Mouse (Mus musculus): ENCODE measurements at regions not wholly inside any gene's neighbourhood (a gene's known extent, or its start where the extent isn't known, plus 50 kb on each side); places are given as distances from the start of the nearest gene placed in this dataset.
"Not testable (repeated sequence)": the region's sequence is repeated elsewhere in the genome, so short reads cannot be mapped to it uniquely, and the experiment has no call there.

GRCm38 (mm10) chr8:98707753-98708152, 708.5 kb downstream of the Cdh8 start:
- Histone ChIP-seq H3K27me3 (ENCODE audit: insufficient read depth, poor library complexity, severe bottlenecking) (no peaks in the 10 kb centered on the region), H3K4me3 (no peak overlapping the region), H3K4me1 (replicated peaks) (no peaks in the 10 kb centered on the region), H3K27ac (no peak overlapping the region), H3K36me3 (no peaks in the 10 kb centered on the region), H3K9me3 (no peaks in the 10 kb centered on the region)
- no peak for DNase-seq (ENCODE audit: low spot score)
- WGBS, result 95% methylated on average over 1 of the region's 1 CpGs

GRCm38 (mm10) chr8:98706122-98706521, 710.1 kb downstream of the Cdh8 start:
- no peak overlapping the region for H3K4me3 ChIP-seq
- H3K4me1 ChIP-seq (replicated peaks), result no peaks in the 10 kb centered on the region
- H3K27ac ChIP-seq, result no peak overlapping the region
- H3K9me3 ChIP-seq, result no peaks in the 10 kb centered on the region
- no peaks in the 10 kb centered on the region for H3K36me3 ChIP-seq
- WGBS, result 44% methylated on average over 4 of the region's 4 CpGs
- H3K27me3 ChIP-seq (ENCODE audit: insufficient read depth, poor library complexity, severe bottlenecking), result no peaks in the 10 kb centered on the region
- no peak for DNase-seq (ENCODE audit: low spot score)

DNA sequence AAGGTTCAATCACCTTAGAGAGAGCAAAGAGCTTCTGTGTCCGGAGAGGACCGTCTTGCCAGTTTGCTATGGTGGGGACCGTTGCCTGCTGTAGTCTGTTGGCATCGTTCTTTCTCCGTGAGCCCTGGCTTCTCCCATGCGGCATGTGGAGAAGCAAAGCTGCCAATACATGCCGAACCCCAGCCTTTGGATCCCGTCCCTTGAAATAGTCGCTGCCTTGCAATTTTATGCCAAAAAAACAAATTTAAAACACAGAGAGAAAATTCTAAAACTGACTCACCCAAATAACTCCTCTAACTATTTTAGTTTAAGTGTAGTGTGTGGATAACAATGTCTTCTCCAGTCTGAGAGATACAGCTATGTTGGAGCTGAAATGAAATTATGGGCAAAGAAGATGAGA, 731.1 kb downstream of the Cdh8 start:
- Histone ChIP-seq H3K9me3 (no peaks in the 10 kb centered on the region), H3K27me3 (ENCODE audit: insufficient read depth, poor library complexity, severe bottlenecking) (no peaks in the 10 kb centered on the region), H3K4me1 (replicated peaks) (no peaks in the 10 kb centered on the region), H3K4me3 (no peak overlapping the region), H3K27ac (no peak overlapping the region), H3K36me3 (no peaks in the 10 kb centered on the region)
- WGBS, result 95% methylated on average over 9 of the region's 9 CpGs
- DNase-seq (ENCODE audit: low spot score), result no peak

- no peak for DNase-seq (ENCODE audit: low spot score)
- Histone ChIP-seq H3K4me1 (replicated peaks) (no peaks in the 10 kb centered on the region), H3K9me3 (no peaks in the 10 kb centered on the region), H3K4me3 (no peak overlapping the region), H3K27me3 (ENCODE audit: insufficient read depth, poor library complexity, severe bottlenecking) (no peaks in the 10 kb centered on the region), H3K36me3 (no peaks in the 10 kb centered on the region), H3K27ac (no peak overlapping the region)
- 91% methylated on average over 6 of the region's 6 CpGs for WGBS
Observed at GRCm38 (mm10) chr8:98684531-98684930, 731.7 kb downstream of the Cdh8 start.

DNA sequence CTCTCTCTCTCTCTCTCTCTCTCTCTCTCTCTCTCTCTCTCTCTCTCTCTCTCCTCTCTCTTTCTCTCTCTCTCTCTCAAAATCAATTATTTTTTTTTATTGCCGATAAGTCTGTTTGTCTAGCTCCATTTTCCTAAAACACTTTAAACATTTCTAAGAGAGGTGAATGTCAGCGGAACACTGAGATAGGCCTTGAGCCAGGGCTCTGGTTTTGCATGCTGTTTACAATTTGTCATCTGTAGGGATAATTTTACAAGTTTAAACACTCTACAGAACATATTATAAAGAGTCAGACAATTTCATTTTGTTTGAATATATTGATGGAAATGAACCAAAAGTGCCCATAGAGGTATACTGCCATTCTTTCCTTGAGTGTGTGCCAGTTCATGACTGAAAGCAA, 736.2 kb downstream of the Cdh8 start:
- 95% methylated on average over 2 of the region's 2 CpGs for WGBS
- Histone ChIP-seq H3K36me3 (no peaks in the 10 kb centered on the region), H3K27ac (no peak overlapping the region), H3K27me3 (ENCODE audit: insufficient read depth, poor library complexity, severe bottlenecking) (no peaks in the 10 kb centered on the region), H3K9me3 (no peaks in the 10 kb centered on the region), H3K4me1 (replicated peaks) (no peaks in the 10 kb centered on the region), H3K4me3 (no peak overlapping the region)
- no peak for DNase-seq (ENCODE audit: low spot score)

DNA sequence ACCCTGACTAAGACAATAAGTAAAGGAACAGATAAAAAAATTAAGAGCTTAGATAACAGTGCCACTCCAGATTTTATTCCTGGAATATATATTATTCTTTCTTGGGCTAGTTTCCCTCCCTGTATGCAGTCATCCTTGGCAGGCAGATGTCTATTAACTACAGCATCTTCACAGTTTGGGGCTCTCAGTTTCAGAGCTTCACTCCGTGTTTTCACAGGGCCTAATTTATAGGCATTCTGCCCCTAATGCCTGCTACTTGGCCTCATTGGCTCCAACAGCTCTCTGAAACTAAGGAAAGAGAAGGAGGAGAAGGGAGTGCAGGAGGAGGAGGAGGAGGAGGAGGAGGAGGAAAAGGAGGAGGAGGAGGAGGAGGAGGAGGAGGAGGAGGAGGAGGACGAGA, 757.0 kb downstream of the Cdh8 start:
- no peaks in the 10 kb centered on the region for H3K4me1 ChIP-seq (replicated peaks)
- H3K9me3 ChIP-seq, result no peaks in the 10 kb centered on the region
- H3K27me3 ChIP-seq (ENCODE audit: insufficient read depth, poor library complexity, severe bottlenecking), result no peaks in the 10 kb centered on the region
- H3K4me3 ChIP-seq, result no peak overlapping the region
- DNase-seq (ENCODE audit: low spot score), result no peak
- no peak overlapping the region for H3K27ac ChIP-seq
- WGBS, result 59% methylated on average over 2 of the region's 2 CpGs
- no peaks in the 10 kb centered on the region for H3K36me3 ChIP-seq

DNA sequence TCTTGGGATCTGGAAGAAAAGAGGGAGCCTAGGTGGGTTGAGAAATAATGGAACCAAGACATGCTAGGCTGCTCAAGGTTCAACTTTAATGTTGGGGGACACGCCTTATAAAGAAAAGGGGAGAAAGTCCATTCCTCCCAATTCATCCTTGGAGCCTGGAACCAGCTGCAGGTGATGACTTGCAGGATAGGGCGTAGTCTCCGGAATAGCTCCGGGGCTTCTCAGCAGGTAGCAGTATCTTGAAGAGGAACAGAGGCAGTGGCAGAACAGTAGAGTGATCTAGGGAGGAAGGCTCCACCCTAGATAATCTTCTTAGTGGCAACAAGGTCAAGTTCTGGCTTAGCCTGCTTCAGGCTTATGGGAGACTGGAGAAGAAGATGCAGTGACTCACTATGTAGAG, 764.0 kb downstream of the Cdh8 start:
- H3K27me3 ChIP-seq (ENCODE audit: insufficient read depth, poor library complexity, severe bottlenecking); H3K36me3 ChIP-seq; H3K4me3 ChIP-seq; DNase-seq (ENCODE audit: low spot score); H3K9me3 ChIP-seq; H3K27ac ChIP-seq; H3K4me1 ChIP-seq (replicated peaks): not testable (repeated sequence)
- 87% methylated on average over 4 of the region's 4 CpGs for WGBS

GRCm38 (mm10) chr8:98651010-98651409, 765.3 kb downstream of the Cdh8 start:
- 88% methylated on average over 1 of the region's 1 CpGs for WGBS
- no peaks in the 10 kb centered on the region for H3K27me3 ChIP-seq (ENCODE audit: insufficient read depth, poor library complexity, severe bottlenecking)
- DNase-seq (ENCODE audit: low spot score), result no peak
- H3K36me3 ChIP-seq, result no peaks in the 10 kb centered on the region
- no peak overlapping the region for H3K27ac ChIP-seq
- H3K9me3 ChIP-seq, result no peaks in the 10 kb centered on the region
- H3K4me1 ChIP-seq (replicated peaks), result no peaks in the 10 kb centered on the region
- H3K4me3 ChIP-seq, result no peak overlapping the region

DNA sequence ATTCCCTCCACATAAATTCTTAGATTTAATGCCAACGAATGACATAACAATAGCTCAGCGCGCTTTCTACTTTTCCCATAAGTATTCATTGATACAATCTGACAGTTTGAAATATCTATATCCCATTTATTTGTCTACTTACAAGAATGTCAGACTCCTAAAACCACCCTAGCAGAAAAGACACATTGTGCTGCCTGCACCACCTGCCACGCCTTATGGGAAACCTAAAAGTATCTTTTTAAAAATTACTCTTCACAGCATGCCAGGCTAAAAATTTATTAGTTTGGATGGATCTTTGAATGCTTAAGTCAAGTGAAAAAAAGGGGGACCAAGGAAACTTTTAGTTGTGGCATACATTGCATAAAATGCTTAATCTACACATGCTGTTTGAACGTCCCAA, 788.1 kb downstream of the Cdh8 start:
- WGBS, result 94% methylated on average over 5 of the region's 5 CpGs
- Histone ChIP-seq H3K9me3 (no peaks in the 10 kb centered on the region), H3K36me3 (no peaks in the 10 kb centered on the region), H3K4me3 (no peak overlapping the region), H3K4me1 (replicated peaks) (no peaks in the 10 kb centered on the region), H3K27me3 (ENCODE audit: insufficient read depth, poor library complexity, severe bottlenecking) (no peaks in the 10 kb centered on the region), H3K27ac (no peak overlapping the region)
- DNase-seq (ENCODE audit: low spot score), result no peak

GRCm38 (mm10) chr8:98613834-98614428, 802.3 kb downstream of the Cdh8 start:
- Histone ChIP-seq H3K27me3 (ENCODE audit: insufficient read depth, poor library complexity, severe bottlenecking) (no peaks in the 10 kb centered on the region), H3K9me3 (no peaks in the 10 kb centered on the region), H3K4me3 (no peak overlapping the region), H3K27ac (no peak overlapping the region), H3K36me3 (no peaks in the 10 kb centered on the region), H3K4me1 (replicated peaks) (no peaks in the 10 kb centered on the region)
- no peak for DNase-seq (ENCODE audit: low spot score)
- WGBS, result 86% methylated on average over 4 of the region's 4 CpGs

DNA sequence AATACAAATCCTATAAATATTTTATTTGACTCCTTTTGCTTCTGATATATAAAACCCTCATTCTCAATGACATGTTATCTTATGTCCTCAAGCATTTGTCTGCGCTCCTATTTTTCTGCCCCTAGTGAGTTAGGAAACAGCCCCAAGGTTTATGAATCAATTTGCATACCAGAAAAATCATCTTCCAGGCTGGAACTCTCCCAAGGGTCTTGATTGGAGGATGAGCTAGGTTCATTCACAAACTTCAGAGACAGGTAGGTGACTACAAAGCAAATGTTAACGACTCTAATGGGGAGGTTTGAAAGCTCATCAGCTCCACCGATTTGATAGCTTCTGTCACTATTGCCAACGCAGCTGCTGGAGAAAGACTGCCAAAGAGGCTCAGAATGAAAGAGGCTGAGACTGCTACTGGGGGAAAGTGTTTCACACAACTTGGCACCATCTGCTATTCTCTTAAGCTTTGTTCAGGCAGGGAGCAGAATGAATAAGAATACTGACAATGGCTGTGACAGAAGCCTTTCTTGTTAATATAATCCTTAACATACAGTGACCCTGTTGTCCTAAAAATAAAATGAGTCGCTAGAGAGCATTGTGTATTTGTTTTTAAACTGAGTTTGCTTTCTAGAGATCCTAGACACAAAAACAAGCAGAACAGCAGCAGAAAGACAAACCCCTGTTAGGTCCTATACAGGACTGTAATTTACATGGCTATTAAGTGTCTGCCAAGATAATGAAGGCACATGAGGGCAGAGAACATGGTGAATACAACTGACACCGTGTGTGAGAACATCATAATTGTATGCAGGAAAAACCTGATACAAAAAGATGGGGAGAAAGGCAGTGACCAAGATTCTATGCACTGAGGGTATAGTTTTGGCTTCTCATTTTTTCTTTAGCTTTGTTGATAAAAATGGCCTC, 843.4 kb downstream of the Cdh8 start:
- Histone ChIP-seq H3K4me3 (no peak overlapping the region), H3K27me3 (ENCODE audit: insufficient read depth, poor library complexity, severe bottlenecking) (no peaks in the 10 kb centered on the region), H3K27ac (peak overlapping the region; percentile 66; the same call in 1 of the 2 replicates), H3K9me3 (no peaks in the 10 kb centered on the region), H3K4me1 (replicated peaks) (peaks cover 10% of the 10 kb centered on the region), H3K36me3 (no peaks in the 10 kb centered on the region)
- DNase-seq (ENCODE audit: low spot score), result peak; percentile 4
- 50% methylated on average over 6 of the region's 6 CpGs for WGBS

DNA sequence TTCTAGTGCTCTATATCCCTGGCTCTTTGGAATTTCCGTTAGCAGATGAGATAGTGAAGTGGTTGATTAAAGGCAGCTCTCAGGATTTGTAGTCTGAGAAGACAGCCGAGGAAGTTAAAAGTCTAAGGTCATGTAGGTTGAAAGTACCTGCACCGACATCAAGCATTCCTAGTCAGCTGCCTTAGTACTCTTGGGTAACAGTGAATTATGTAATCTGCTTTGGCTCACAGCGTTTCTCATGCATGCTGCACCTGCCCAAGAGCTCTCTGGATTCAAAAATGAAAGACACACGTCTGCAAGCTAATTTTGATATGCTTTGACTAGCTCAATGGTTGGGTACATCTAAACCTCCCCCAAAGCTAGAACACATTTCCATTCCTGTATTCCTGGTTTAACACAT, 849.6 kb downstream of the Cdh8 start:
- Histone ChIP-seq H3K4me3 (no peak overlapping the region), H3K4me1 (replicated peaks) (no peaks in the 10 kb centered on the region), H3K27ac (no peak overlapping the region), H3K27me3 (ENCODE audit: insufficient read depth, poor library complexity, severe bottlenecking) (no peaks in the 10 kb centered on the region), H3K9me3 (no peaks in the 10 kb centered on the region), H3K36me3 (no peaks in the 10 kb centered on the region)
- WGBS, result 82% methylated on average over 5 of the region's 5 CpGs
- DNase-seq (ENCODE audit: low spot score), result no peak

GRCm38 (mm10) chr8:98518459-98518858, 897.8 kb downstream of the Cdh8 start:
- Histone ChIP-seq H3K4me1 (replicated peaks) (no peaks in the 10 kb centered on the region), H3K9me3 (no peaks in the 10 kb centered on the region), H3K27ac (no peak overlapping the region), H3K27me3 (ENCODE audit: insufficient read depth, poor library complexity, severe bottlenecking) (no peaks in the 10 kb centered on the region), H3K36me3 (no peaks in the 10 kb centered on the region), H3K4me3 (no peak overlapping the region)
- WGBS, result 73% methylated on average over 4 of the region's 4 CpGs
- no peak for DNase-seq (ENCODE audit: low spot score)

All from hindbrain, embryonic 10.5 days (tissue).